Mouse (Mus musculus) frontal cortex, adult (tissue): ENCODE results near the gene Trpt1.
"Not testable (repeated sequence)": the region's sequence is repeated elsewhere in the genome, so short reads cannot be mapped to it uniquely, and the experiment has no call there.

Source experiments
- ATAC-seq: cut with Nextera tagmentation; 2 replicates; pipeline ENCODE4 v1.9.2; 2017; ENCODE audit warnings: mild to moderate bottlenecking, moderate library complexity, mixed read lengths; ENCODE audit not compliant: low TSS enrichment

Gene Trpt1

GRCm38 (mm10) chr19:6974211-6975205 is 21.4 kb upstream of the Trpt1 start, which contains the start of gene Ppp1r14b:
Ppp1r14b (plus strand) TSS chr19:6974968.
- ATAC-seq, result peak; percentile 42; the same call in 1 of the 2 replicates

DNA sequence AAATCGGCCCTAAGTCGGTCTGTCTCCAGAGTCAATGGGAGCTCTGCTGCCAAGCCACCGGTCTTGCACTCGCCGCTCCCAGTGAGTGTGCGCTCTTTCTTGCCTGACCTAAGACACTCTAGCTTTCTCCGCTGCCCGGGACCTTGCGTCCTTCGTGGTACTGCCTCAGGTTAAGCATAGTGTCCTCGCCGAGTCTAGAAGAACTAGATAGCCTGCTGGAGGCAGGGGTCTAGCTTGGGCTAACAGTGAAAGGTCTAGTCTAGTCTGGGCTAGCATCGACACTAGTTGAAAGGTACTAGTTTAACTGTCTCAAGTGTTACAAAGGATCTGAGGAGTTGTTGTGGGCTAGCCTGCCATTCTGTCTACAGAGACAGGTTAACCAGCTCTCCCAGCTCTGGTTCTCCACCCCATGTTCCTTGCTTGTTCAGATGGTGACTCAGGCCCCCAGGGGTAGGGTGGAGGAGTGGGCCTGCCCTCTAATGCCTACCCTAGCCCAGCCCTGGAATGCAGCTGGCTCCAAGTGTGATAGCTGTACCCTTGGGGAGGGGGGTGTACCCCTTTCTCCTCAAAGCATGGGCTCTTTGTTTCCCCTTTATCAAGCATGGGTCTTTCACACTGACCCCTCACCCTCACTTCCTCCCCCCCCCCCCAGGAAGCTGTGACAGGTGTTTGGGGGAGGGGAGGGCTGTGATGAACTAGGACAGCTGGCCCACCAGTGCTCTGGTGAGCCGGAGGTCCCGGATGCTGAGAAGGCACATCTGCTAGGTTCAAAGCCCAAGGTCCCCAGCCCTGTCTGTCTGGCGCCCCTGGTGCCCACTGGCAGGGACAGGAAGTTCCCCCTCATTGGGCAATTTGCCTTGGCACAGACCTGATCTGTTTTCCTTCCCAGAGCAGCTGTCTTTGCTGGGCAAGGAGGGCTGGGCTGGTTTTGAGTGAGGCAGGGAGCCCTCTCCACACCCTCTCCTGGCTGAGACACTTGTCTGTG is 20.1 kb upstream of the Trpt1 start, which contains the start of gene Plcb3:
Plcb3 (minus strand) TSS at position 934 of the 985 bp plus-strand sequence.
- no peak for ATAC-seq

DNA sequence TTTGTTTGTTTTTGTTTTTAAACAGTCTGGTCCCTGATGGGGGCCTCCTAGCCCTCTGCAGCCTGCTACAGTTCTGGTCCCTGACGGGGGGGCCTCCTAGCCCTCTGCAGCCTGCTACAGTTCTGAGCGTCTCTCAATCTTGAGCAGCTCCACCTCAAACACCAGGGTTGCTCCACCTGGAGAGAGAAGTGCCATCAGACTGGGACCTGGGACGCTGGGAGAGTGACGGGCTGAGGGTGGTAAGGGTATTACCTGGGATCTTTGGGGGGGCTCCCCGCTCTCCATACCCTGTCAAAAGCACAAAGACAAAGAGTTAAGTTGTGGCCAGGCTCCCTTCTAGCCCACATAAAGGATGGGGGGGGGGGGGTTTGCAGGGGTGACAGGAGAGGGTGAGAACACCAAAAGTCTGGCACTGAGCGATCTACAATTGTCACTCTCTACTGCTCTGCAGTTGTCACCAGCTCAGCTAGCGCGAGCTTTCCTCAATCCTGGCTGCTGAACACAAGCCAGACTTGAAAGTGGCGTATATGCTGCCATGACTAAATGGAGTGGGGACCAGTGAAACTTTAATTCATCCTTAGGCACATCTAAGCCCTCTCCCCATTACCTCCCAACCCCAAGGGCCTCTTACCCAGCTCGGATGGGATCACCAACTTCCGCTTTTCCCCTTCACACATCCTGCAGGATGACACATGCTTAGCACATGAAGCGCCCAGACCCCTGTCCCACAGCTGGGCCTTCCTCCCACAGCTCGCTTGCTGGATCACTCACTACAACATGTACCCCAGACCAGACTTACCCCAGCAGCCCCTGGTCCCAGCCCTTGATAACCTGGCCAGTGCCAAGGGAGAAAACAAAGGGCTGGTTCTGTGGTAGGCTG is 17.9 kb upstream of the Trpt1 start:
- ATAC-seq, result no peak

GRCm38 (mm10) chr19:6978639-6978974 is 17.3 kb upstream of the Trpt1 start:
- no peak for ATAC-seq

GRCm38 (mm10) chr19:6979001-6979479 is 16.9 kb upstream of the Trpt1 start:
- ATAC-seq, result no peak

DNA sequence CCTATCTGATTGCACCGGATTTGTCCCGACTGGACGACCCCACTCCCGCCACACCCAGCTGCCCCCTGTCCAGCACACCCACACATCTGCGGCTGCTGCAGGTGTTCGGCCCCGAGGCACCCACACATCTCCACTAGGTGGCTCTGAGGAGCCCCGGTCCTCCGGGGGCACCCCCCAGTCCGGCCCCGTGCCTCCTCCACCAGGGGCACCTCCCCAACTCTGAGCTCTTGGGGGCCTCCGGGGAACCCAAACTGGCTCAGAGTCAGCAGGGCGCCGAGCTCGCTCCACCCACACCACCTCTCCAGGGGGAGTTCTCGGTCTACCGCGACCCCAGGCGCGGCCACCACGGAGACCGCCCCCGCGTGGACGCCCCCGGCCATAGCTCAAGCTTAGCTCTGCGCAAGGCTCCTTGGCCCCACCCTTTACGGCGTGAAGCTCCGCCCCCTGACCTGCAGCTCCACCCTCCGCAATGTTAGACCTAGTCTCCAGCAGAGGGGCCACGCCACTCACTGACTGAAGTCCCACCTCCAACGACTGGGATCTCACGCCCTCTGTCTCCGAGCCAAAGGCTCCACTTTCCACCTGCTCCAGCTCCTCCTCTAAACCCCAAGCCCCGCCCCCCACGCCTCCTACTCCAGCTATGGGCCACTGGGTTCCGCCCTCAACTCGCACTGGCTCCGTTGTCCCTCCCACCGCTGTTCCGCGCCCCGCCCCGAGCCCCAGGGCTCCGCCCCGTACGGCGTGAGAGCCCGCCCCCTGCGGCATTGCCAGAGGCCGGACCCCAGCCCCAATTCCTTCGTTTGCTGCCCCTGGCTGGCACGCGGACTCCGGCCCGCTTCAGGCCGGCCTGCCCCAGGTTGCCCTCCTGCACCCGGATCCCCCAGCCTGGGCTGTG is 16.2 kb upstream of the Trpt1 start:
- peak; percentile 79 for ATAC-seq

DNA sequence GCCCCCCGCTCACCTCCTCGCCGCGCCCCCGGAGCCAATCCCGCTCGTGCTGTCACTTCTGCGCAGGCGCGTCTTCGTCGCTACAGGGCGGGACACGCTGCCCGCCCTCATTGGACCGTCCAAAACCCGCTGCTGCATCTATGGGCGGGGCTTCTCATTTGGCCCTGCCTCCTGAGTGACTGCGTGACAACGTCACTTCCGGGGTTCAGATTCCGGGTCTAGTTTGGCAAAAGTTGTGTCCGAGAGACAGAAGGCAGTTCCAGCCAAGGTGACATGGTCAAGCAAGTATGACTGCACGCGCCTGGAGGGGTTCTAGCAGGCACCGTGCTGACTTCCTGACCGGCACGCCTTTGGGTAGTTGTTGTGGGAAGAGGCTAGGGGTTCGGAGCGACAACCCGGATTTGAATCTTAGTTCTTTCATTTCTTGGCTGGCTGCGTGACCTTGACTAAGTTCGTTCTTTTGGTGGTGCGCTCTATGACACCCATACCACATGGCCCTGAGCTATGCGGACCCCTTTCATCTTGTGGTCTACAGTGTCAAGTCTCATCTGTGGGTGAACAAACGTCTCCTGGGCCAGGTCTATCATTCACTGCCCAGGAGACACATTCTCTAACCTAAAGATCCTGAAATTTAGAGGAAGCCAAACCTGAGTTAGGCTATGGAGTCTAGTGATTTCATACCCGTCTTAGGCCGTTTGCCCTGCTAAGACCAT is 15.4 kb upstream of the Trpt1 start, which contains the start of gene Fkbp2:
Fkbp2 (minus strand) TSS at position 121 of the 713 bp plus-strand sequence.
- ATAC-seq, result peak; percentile 63

GRCm38 (mm10) chr19:6981465-6981864 is 14.5 kb upstream of the Trpt1 start:
- ATAC-seq, result no peak

DNA sequence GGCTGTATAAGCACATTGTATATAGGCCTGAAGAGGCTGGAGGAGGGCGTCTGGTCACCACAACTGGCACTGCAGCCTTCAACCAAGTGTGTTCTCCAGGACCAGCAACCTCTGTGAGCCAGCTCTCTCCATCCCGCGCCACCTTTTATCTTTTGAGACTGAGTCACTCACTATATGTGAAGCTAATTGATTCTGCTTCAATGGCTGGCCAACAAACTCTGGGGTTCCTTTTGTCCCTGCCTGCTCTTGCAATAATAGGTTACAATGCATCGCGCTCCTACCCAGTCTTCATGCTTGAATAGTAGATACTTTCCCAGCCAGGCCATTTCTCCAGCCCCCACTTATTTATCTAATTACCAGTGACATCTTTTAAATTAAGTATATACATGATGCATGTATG is 12.3 kb upstream of the Trpt1 start:
- ATAC-seq, result no peak

- no peak for ATAC-seq
Measured at GRCm38 (mm10) chr19:6985300-6985699, 10.6 kb upstream of the Trpt1 start.

DNA sequence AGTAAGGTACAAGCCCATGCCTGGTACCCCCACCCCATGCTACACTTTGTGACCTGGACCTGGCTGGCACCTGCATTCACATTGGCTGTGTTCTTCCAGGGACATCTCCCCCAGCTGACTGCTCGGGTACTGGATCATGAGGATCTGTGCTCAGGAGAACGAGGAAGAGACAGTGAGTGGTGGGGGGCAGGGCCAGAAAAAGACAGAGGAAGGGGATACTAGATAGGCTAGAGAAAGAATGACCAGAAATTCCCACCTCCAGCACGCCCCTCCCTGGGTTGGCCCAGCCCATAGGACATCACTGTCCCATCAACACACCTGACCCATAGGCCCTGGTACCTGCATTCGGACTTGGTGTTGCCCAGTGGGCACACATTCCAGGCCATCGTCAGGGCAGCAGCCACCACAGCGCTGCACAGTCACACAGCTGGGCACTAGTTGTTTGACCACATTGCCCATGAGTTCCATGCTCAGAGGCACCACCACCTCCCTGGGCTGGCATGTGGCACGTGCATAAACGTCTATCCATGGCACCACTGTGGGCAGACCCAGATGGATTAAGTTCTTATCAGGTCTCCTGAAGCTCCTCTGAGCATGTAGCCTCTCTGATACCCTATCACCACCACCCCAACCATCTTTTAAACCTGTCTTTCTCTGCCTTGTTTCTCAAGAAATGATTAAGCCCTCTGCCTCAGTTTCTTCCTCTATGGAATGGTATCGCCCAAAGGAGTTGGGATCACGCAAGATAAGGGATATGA is 9.8 kb upstream of the Trpt1 start:
- no peak for ATAC-seq

DNA sequence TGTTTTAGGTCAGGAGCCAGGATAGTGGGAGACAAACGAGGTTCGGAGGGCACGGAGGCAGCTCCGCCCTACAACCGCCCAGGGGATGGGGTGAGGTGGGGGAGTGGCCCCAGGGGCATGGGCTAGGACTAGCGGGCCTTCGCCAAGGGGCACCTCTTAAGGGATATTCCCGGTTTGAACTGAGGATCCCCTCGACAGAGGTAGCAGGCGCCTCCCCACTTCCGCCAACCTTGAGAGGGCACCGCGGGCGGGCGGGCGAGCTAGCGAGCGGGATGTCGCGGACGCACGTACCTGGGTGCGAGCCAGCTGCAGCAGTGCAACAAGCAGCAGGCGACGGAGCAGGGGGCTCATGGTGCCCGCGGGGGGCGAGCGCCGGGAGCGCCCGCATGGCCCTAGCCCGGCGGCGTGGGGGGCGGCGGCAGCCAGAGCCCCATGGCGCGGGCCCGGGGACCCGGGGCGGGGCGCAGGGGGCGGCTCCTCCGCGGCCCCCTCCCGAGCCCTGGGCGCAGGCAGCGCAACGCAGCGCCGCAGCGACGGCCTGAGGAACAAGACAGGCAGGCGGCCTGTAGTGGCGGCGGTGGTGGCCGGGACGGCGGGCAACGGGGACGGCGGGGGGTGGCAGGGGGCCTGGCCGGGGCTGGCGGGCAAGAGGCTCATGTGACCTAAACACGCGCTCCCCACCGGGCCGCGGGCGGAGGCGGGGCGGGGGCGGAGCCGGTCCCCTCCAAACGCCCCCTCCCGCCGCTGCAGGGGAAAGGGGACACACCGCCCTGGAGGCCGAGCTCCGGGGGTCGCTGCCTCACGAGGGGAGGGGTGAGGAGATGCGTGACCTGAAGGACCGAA is 8.6 kb upstream of the Trpt1 start, which contains the start of gene Vegfb:
Vegfb (minus strand) TSS at position 591 of the 843 bp plus-strand sequence.
- ATAC-seq, result peak; percentile 18; the same call in 1 of the 2 replicates

- no peak for ATAC-seq
Measured at GRCm38 (mm10) chr19:6987904-6988285, 8.0 kb upstream of the Trpt1 start.

DNA sequence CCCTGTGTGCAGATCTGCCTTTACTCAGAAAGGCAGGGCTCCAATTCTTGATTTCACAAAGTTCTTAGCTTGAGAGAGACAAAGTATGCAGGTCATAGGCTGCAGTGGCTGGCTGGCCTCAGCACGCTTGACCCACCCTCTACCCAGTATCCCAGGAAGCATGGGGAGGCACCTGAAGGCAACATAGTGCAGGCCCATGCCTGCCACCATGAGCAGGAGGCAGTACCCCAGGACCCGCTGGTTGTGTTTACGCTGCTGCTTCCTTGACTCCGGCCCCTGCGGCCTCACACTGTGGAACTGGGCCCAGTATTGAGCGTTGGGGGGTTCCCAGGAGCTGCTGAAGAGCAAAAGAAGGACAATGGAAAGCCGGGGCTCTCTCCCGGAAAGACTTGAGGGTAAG is 6.7 kb upstream of the Trpt1 start:
- ATAC-seq, result no peak

DNA sequence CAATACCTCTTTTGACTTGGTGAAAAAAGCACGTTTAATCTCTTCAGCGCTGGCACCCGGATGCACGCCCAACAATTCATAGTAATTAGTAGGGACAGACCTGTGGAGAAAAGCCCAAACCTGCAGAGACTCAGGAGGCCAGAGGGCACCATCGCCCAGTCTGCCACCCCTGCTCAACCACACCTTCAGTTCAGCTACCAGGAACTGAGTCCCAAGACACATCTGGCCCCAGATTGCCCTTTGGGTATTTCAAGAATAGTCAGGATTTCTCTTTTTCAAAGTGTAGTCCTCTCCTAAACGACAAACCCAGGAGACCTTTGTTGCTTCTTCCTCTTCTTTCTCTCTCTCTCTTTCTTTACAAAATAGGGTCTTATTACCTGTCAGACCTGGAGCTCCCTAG is 5.2 kb upstream of the Trpt1 start:
- no peak for ATAC-seq

GRCm38 (mm10) chr19:6991166-6991565 is 4.8 kb upstream of the Trpt1 start:
- not testable (repeated sequence) for ATAC-seq
